Mouse (Mus musculus) fat pad, adult 2 months (tissue): ENCODE data around the gene Jmjd1c.

ENCODE experiments used
- DNase-seq: peaks from one replicate; pipeline ENCODE4 v3.0.0-alpha.2; 2011; ENCODE audit warnings: low read depth, low spot score; ENCODE audit errors: extremely low read depth

Gene Jmjd1c

DNA sequence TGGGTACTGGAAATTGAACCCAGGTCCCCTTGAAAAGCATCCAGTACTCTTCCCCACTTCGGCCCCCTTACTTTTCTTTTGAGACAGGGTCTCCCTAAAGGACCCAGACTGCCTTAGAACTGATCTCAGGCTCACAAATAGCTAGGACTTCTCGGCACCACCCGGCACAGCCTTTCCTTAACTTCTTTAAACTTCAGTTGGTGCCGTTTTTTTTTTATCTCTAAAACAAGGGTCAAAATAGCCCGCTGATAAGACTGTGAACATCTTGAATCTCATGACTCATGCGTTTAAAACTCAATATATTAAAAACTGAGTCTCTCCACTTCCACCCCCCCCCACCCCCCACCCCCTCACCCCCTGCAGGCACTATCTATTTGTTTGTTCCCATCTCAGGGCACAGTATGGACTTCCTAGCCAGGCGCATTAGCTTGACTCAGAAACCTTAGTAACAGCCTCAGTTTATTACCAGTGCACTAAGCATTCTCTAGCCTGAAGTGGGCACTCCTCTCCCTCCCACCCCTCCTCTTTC lies 200.1 kb downstream of the Jmjd1c start:
- DNase-seq = no peak

DNA sequence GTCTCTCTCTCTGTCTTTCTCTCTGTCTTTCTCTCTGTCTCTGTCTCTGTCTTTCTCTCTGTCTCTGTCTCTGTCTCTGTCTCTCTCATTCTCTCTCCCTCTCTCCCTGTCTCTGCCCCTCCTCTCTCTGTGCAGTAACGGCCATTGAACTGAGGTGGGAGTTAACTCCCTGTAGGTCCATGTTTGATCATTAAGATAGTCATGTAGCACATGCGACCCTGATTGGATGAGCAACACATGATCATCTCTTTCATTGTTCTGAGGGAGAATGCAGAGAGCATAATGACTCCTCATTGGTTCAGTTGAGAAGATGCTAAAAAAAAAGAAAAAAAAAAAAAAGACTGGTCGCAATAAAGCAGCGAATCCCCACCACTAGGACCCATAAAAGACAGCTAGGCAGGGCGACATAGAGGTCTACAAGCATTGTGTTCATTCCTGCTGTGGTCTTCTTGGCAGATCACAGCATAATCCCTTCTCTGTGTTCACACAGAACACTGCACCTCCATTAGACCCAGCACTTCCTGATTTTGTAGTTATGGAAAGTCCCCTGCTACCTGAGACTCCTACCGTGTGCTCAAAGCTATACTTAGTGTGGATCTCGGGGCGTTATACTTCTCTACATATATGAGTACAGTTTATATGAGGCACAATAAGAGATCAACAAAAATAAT lies 200.7 kb downstream of the Jmjd1c start:
- DNase-seq = no peak

DNA sequence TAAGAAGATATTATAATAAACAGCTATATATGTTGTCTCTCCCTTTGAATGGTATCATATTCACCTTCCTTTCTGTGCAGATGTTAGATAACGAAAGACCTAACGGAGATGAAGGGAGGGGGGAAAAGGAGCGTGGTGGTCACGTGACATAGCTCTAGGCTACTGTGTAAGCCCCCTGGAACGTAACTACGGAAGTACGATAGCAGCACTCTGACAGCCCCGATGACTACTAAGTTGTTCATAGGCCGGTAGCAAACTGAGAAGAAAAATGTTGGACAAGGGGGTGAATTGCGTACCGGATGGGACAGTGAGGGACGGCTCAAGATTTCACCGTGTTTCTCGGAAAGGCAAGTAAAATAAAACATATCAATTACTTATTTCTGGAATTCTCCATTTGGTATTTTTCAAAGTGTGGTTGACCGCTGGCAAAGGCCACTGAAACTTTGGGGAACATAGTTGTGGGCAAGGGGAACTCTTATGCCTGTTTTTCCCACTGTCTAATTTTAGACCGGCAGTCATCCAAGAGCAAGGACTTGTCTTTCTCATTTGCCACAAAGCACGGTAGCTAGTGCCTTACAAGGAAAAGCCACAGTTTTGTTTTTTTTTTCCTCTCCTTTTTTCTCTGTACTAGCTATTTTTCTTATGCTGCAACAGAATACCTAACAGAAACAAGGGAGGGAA lies 201.4 kb downstream of the Jmjd1c start:
- DNase-seq = no peak

DNA sequence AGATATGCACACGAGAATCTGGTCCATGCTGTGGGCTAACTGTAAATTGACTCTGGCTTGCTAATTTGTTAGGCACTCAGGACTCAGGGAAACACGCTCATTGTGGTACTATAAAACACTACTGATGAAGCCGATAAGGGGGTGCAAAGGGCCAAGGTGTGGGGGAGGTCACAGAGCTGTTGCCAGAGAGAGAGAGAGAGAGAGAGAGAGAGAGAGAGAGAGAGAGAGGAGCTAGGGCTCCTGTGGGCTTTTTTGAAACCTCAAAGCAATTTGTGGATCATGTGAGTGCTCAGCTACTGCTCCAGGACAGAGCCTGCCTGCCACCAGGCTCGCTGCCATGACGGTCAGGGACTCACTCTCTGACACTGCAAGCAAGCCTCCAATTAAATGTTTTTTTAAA lies 202.9 kb downstream of the Jmjd1c start:
- DNase-seq = no peak

DNA sequence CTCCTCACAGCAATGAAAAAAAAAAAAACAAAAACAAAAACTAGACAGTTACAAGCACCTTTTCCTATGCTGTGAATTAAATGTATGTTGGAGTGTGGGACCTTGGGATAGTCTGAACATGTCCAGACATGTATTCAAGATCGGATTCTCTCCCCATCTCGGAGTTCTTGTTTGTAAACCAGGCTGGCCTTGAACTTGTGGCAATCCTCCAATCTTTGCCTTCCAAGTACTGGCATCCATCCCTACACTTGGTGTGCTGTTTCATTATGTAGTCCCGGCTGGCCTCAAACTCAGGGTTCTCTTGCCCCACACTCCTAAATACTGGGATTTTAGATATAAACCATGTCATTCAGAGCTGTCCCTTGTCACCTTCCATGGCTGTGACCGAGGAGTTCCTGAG lies 203.4 kb downstream of the Jmjd1c start:
- peak; percentile 87 for DNase-seq

DNA sequence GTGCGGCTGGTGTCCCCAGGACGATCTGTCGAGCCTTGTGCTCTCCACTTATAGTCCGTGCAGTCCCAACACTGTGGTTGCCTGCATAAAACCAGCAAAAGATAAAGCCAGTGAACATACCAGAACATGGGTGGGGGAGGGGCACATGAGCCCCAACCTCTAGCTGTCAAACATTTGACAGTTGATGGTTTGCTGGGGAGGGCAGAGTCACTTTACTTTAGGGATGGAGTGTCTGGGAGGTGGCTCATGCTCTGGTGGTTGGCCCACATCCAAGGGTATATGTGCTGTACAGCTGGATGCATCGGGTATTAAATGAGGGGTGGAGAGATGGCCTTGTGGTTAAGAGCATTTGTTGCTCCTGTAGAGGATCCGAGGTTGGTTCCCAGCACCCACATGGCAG lies 205.1 kb downstream of the Jmjd1c start:
- no peak for DNase-seq

DNA sequence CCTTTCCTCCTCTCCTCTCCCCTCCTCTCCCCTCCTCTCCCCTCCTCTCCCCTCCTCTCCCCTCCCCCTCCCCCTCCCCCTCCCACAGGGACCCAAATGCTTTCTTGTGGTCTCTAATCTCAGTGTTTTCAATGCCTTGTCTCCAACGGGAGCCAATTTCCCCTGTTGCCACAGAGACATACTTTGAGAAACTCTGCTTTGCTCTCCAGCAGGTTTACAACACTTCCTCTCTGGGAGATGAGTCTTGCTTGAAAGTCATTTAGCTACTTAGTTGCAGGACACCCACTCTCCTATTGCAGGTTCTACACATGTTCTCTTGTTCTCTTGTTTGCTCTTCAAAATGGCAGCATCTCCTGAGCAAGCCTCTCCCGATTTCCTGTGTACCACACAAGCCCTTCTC lies 206.4 kb downstream of the Jmjd1c start:
- DNase-seq = no peak
